Mouse (Mus musculus) embryonic fibroblast, embryonic 13.5 days (primary cell): ENCODE measurements around the gene Col9a2. TPM values are rescaled to one million over a fixed set of nuclear protein-coding genes. Genes with fewer than 3 reads are reported as not detected.
"Not testable (repeated sequence)": the region's sequence is repeated elsewhere in the genome, so short reads cannot be mapped to it uniquely, and the experiment has no call there.

ENCODE experiments used
- H3K27ac ChIP-seq: 2 replicates; pipeline ENCODE4 v1.5.1; 2012; ENCODE audit warnings: low read length, control low read depth, inconsistent platforms; ENCODE audit not compliant: insufficient read depth
- H3K4me1 ChIP-seq: 2 replicates; pipeline ENCODE4 v1.6.1; 2011; ENCODE audit warnings: low read length; ENCODE audit not compliant: control insufficient read depth, insufficient read depth
- H3K4me3 ChIP-seq: 2 replicates; pipeline ENCODE4 v1.5.1; 2011; ENCODE audit warnings: mild to moderate bottlenecking, control low read depth, low read length; ENCODE audit not compliant: insufficient read depth
- CTCF ChIP-seq: IDR thresholded peaks from 2 replicates; pipeline ENCODE4 v1.5.1; 2011; ENCODE audit warnings: mild to moderate bottlenecking, control low read depth, low read length, moderate library complexity, borderline replicate concordance; ENCODE audit not compliant: insufficient read depth
- POLR2A ChIP-seq: IDR thresholded peaks from 2 replicates; pipeline ENCODE4 v1.6.1; 2011; ENCODE audit warnings: low read depth, mild to moderate bottlenecking, control low read depth, low read length, moderate library complexity
- polyA plus RNA-seq: library from polyadenylated mRNA; stranded (reverse); fragments of >200 nt; gene quantifications from 2 replicates; pipeline ENCODE4 v1.2.4, GENCODE M21; 2011; ENCODE audit warnings: low read depth; ENCODE audit not compliant: missing spikeins, insufficient read length

Gene Col9a2
- polyA plus RNA-seq, 1 experiment, result 0.58 TPM

DNA sequence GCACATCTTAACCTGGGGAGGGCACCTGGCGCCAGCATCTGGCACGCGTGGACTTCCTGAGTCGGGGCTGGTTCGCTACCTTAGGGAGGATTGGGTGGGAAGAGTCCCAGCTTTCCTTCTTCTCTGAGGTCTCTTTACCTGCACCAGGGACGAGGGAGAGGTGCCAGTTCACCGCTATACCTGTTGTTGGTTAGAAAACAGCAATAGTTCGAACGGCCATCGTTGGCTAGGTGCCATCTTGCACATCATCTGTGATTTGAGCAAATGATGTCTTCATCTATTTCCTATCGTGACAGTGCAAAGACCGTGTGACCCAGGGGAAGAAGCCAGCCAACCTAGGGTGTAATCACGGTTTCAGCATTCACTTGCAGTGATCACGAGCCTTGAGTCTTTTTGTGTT lies 1.1 kb downstream of the Col9a2 start:
- H3K4me1 ChIP-seq, result no peaks in the 10 kb centered on the region
- no peak for TF ChIP-seq POLR2A
- no peak for TF ChIP-seq CTCF
- H3K27ac ChIP-seq, result no peak overlapping the region
- H3K4me3 ChIP-seq, result no peak overlapping the region

DNA sequence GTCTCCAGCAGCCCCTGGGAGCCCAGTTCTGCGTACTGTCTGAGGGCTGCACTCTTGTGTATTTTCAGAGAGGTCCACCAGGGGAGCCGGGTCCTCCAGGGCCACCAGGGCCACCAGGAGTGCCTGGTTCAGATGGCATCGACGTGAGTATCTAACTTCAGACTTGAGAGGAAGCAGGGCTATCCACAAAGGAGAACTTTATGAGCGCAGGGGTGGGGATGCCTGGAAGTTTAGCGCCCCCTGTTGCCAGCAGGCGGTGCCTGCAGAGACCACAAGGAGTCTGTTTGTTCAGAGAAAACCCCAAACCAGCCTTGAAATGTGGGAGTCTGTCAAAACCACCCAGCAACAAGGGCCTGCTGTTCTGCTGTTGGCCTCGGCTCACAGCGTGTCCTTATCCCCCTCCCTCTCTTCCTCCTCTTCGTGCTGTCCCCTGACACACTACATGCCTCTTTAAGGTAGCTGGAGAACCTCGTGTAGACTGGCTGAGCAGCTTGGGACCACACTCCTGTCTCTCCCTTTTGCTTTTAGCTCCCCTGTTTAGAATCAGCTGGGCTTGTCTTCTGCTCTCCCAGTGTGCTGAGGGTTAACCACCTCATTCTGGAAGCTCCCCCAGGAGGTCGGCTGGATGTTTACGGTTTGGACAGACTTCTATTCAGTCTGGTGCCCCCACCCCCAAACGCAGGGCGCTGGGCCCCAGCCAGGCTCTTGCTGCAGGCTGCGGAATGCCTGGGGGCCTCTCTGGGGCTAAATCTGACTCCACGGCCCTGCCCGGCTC lies 1.9 kb downstream of the Col9a2 start:
- TF ChIP-seq CTCF (0 out of 2 replicates have a peak, but pooled peaks have one; percentile 14), POLR2A (no peak)
- Histone ChIP-seq H3K4me3 (no peak overlapping the region), H3K27ac (no peak overlapping the region), H3K4me1 (no peaks in the 10 kb centered on the region)

DNA sequence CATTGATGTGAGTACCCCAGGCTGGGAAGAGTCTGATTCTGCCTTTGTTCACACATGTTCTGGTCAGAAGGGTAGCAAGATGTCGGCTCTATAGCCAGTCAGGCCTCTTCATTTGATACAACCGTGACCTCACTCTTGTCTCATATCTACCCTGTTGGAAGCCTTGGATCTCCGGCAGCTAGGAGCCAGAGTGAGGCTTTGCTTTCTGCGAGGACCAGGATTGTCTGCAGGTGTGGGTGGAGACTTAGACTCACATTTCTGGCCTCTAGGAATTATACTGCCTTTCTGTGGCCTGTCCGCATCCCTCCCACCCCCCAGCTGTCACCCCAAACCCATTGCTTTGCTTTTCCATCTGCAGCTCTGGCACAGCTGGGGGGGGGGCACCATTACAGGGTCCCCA lies 3.3 kb downstream of the Col9a2 start:
- Histone ChIP-seq H3K27ac (no peak overlapping the region), H3K4me3 (no peak overlapping the region), H3K4me1 (no peaks in the 10 kb centered on the region)
- TF ChIP-seq POLR2A, result no peak
- TF ChIP-seq CTCF, result no peak

DNA sequence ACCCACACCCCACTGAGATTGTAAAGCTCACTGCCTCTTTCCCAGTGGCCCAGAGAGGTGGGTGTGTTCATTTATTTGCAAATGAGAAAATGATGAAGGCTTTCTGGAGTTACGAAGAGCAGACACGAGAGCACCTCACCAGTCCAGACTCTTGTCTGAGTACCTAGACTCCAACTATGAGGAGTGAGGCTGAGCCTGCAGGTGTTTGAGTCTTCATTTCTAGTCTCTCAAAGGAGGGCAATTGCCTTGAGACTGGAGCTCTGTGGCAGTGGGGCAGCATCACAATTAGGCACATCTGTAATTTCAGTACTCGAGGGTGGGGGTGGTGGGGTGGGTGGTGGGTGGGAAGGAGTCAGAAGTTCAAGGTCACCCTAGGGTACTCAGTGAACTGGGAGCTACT lies 3.8 kb downstream of the Col9a2 start:
- H3K27ac ChIP-seq, result no peak overlapping the region
- TF ChIP-seq CTCF (no peak), POLR2A (no peak)
- no peak overlapping the region for H3K4me3 ChIP-seq
- no peaks in the 10 kb centered on the region for H3K4me1 ChIP-seq

DNA sequence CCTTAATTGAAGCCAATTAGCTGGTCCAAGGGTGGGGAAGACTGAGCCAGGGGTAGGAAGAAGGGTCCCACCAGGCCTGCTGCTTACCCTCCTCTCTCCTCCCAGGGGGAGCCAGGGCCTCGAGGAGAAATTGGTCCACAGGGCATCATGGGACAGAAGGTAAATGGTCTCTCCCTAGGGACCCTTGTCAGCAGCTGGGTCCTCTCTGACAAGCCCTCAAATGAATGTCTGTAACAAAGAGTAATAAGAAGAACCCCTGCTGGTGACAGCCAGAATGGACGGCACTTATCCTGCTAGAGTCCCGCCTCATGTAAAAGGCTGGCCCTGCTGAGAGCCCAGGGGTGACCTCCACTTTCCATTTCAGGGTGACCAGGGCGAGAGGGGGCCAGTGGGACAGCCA lies 12.7 kb downstream of the Col9a2 start:
- TF ChIP-seq POLR2A (no peak), CTCF (no peak)
- no peak overlapping the region for H3K27ac ChIP-seq
- H3K4me1 ChIP-seq, result no peaks in the 10 kb centered on the region
- H3K4me3 ChIP-seq, result no peak overlapping the region

DNA sequence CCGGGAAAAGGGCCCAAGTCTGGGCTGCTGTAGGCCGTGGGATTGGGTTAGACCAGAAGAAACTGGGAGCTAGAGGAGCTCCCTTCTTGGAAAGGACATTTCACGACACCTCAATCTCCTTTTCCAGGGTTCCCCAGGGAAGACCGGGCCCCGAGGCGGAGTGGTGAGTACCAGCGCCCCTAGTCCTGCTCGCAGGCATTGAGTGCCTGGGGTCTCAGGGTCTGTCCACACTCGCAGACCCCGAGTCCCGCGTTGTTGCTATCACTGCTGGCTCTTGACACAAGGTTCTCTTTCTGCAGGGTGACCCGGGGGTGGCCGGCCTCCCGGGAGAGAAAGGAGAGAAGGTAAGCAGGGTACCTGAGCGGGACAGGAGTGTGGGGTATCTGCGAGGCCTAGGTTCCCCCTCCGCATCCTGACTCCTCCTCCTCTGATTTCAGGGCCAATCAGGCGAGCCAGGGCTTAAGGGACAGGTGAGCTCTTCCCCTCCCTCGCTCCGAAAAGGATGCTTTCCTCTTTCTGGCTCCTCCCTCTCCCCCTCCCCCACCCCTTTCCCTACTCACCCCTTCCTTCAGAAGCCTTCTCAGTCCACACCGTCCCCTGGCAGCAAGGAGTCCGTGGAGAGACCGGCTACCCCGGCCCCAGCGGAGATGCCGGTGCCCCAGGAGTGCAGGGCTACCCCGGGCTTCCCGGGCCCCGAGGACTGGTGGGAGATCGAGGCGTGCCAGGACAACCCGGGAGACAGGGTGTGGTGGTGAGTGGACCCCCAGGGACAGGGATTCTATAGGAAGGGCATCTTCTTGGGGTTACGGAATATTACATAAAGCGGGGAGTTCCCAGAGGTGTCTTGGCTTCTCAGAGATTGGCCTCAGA lies 13.5 kb downstream of the Col9a2 start:
- Histone ChIP-seq H3K4me3 (no peak overlapping the region), H3K4me1 (no peaks in the 10 kb centered on the region), H3K27ac (no peak overlapping the region)
- TF ChIP-seq CTCF, result no peak
- TF ChIP-seq POLR2A, result no peak

DNA sequence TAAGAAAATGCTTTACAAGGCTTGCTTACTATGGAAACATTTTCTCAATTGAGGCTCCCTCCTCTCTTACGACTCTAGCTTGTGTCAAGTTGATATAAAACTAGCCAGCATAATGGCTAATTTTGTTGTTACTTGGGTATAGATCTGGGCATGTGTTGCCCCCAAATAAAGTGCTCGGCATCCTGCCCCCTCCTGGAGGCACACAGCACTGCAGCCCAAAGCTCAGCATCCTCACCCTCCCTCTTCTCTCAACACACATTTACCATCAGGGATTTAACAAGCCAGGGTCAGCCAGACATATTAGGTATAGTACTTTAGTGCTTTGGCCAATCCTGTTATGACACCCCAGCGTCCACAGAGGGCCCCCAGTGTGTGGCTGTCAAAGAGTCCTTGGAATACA lies 17.2 kb downstream of the Col9a2 start:
- Histone ChIP-seq H3K4me1 (no peaks in the 10 kb centered on the region), H3K27ac (no peak overlapping the region), H3K4me3 (no peak overlapping the region)
- no peak for TF ChIP-seq POLR2A
- peak; percentile 32; the same call in 1 of the 2 replicates for TF ChIP-seq CTCF

DNA sequence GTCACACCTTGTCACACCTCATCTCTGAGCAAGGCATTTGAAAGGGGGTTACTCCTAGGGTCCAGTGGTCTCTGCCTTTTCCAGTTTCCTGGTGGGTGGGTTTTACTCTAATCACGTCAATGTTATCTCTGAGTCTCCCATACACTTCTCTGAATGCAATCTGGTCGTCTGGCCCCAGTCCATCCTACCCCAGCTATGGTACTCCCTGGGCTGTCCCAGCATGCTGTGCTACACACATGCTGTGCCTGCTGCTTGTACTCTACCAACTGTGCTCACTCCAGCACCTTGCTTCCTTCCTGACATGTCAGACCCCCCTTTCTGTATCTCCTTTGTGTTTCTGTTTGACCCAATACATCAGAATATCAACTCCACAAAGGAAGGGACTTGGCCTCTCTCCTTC lies 17.8 kb downstream of the Col9a2 start:
- H3K4me3 ChIP-seq, result no peak overlapping the region
- no peak overlapping the region for H3K27ac ChIP-seq
- TF ChIP-seq POLR2A (no peak), CTCF (no peak)
- H3K4me1 ChIP-seq, result no peaks in the 10 kb centered on the region

DNA sequence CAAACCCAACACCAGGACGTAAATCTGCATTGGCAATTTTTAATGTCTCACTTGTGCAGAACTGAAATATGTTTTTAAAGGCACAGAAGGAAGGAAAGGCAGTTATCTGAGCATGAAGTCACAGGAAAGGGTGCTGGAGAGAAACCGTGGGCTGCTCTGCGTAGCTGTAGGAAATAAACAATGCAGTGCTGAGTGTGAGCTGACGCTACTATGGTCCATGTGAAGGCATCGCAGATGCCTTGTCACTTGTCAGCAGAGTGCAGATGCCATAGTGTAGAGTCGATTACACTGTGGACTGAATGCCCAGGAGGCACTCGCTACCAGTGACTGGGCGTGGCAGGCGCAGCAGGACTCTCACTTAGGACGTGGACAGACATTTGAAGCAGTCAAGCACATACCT lies 20.0 kb downstream of the Col9a2 start:
- H3K4me1 ChIP-seq, H3K4me3 ChIP-seq, H3K27ac ChIP-seq: not testable (repeated sequence)

DNA sequence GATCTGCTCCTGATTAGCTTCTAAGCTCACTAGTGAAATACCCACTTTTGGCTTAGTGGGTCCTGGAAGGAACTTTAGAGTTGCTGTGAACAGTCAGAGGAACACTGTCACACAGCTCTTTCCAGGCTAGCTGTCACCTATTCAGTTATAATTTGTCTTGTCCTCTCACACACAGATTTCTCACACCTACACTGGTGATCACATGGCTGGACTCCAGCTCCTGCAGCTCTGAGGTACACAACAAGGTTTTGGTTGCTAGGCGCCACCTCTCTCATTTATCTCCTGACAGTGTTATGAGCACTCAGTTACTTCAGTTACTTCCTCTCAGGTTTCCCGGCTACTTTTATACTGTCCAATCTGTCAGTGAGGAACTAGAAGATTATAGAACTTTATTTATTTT lies 26.2 kb downstream of the Col9a2 start:
- Histone ChIP-seq H3K4me3 (no peak overlapping the region), H3K4me1 (no peaks in the 10 kb centered on the region), H3K27ac (no peak overlapping the region)
- TF ChIP-seq CTCF, result no peak
- no peak for TF ChIP-seq POLR2A
